Mouse (Mus musculus): ENCODE data around the gene Rpl3.
"Not testable (repeated sequence)": the region's sequence is repeated elsewhere in the genome, so short reads cannot be mapped to it uniquely, and the experiment has no call there.

The Rpl3 gene

DNA sequence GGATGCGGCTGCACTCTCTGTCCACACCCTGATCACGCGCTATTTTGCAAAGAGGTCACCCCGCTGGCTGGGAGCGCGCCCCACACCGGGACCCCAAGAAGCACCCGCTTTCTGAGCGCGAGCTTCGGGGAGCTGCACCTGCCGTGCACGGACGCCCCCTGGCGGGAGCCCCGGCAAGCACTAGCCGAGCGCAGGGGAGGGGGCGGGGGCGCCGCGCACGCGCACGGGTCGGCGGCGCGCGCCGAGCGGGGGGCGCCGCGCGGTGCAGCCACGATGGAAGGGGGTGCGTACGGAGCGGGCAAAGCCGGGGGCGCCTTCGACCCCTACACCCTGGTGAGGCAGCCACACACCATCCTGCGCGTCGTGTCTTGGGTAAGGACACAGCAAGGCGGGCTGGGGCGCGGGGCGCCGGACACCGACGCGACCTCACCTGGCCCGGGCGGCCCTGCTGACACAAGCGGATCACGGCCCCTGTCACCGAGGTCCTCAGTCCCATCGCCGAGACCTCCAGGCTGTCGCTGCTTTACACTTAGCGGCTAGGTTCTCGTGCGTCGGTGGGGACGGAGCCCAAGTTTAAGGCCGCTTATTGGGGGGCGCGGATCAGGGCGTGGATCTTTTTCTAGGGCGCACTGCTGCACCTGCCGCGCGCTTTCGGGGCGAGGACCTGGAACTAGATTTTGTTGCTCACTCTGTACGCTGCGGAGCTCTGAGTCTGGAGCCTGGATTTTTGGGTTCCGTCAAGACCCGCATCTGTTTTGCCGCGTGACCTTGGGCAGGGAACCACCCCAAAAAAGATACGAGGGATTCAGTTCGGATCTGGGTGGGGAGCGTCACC is at the start of gene Rpl3, which contains the start of gene Syngr1:
Gene Rpl3 (minus strand): TSS at position 748 of the 835 bp plus-strand sequence.
Gene Syngr1 (plus strand): TSS at position 214 of the 835 bp plus-strand sequence.
- peak; percentile 82 to 95 for DNase-seq (ENCODE audit: low spot score in 2 of 2)

DNA sequence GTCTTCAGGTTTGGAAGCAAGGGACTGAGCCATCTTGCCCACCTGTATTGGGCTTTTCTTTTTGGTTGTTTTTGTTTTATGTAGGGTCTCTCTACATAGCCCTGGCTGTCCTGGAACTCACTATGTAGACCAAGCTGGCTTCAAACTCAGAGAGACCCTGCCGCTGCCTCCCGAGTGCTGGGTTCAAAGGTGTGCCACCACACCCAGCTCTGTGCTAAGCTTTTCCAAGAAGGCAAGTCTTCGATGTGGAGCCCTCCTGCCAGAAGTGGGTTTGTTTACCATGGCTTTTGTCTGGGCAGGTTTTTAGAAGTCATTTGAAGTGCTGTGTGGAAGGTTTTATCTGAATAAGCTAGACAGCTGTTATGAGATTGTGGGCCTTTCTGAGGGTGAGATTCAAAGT is 49.2 kb upstream of the Rpl3 start:
- no peak for DNase-seq (ENCODE audit: low spot score in 2 of 2)

DNA sequence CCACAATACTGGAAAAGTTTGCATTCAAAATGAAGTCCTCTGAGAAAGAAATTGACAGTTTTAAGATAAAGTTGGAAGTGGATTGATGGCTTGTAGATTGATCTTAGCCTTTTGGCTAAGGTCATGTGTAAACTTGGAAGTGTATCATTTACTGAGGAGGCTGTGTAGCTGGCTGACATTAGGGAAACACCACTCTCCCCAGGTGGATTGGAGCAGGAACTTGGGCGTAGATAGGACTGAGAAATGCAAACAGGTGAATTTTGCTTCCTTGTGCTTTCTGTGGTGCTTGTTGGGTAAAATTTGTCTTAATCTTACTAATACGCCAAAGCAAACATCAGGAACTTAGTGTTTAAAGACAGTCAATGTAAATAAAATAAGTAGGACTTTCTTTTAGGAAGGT is 48.6 kb upstream of the Rpl3 start:
- no peak for DNase-seq (ENCODE audit: low spot score in 2 of 2)

DNA sequence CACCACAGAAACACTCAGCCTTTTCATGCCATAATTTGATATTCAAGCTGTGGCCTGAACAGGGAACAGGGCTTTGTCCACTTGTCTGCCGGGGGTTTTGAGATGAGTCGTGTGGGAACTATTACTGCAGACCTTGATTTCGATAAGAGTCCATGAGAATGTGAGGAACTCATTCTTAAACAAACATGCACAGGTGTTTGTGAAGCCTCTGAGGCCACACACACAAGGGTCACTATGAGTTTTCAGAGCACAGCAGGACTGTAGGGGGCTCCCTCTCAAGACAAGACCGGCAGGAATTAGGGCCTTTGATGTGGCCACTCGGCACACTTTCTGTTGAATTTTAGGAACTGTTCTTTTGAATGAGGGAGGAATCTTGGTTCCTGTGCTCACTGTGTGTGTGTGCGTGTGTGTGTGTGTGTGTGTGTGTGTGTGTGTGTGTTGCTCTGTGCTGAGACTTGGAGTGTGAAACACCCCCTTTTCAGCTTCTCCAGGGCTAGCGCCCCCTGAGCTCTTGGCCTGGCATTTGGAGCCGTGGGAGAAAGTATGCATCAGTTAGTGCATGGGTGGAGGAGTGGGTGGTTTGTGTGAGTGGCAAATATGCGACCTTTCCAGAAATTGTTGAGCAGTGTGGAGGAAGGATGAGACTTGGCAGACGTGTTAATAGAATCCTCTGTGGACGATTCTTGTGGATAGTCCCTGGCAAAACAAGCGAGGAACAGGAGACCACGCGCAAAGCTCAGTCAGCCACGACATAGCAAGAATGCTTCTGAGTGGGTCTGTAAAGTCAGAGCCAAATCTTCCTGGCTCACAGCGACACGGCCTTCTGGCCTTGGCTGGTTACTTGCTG is 46.5 kb upstream of the Rpl3 start:
- no peak for DNase-seq (ENCODE audit: low spot score in 2 of 2)

DNA sequence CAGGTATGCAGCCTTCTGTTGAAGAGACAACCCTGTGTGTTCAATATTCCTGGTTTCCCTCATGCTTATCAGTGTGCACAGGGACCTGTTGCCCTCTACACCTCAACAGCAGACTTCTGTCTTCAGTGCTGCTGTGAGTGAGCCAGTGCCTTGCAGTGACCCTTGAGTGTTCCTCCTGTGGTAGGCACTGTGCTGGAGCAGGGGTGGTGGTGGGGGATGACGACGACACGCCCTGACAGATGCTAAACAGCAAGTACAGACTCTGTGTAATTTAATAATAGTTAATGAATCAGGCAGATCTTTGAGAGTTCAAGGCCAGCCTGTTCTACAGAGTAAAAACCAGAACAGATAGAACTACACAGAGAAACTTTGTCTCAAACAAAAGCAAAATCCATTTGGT is 45.0 kb upstream of the Rpl3 start:
- no peak for DNase-seq (ENCODE audit: low spot score in 2 of 2)

DNA sequence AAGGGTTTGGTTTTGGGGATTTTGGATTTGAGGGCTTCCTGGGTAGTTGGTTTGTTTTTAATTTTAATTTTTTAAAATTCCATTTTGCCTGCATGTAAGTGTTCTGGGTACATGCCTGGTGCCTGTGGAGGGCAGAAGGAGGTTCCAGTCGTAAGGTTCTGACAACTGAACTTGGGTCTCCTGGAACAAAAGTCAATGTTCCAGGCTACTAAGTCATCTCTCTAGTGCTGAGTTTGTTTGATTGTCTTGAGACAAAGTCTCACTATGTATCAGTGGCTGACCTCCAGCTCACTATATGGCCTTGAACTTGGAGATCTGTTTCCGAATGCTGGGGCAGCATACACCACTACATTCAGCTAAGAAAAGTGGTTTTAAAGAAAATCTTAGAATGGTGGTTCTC is 43.8 kb upstream of the Rpl3 start:
- no peak for DNase-seq (ENCODE audit: low spot score in 2 of 2)

DNA sequence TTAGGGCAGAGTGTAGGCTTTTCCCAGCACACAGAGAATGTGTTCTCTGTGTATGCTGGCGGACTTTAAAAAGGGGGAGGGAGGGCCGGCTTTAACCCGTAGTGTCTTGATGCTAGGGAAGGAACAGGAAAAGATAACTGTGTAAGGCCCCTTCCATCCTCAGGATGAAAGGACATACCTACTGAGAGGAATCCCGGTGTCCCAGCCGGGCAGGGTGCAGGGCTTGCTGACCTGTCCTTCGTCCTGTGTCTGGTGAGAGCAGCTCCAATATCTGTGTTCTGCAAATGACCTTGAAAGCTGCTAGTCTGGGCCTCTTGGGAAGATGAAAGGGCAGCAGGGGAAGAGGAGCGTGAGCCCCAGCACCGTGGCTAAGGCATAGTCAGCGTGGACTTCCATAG is 42.8 kb upstream of the Rpl3 start:
- no peak for DNase-seq (ENCODE audit: low spot score in 2 of 2)

DNA sequence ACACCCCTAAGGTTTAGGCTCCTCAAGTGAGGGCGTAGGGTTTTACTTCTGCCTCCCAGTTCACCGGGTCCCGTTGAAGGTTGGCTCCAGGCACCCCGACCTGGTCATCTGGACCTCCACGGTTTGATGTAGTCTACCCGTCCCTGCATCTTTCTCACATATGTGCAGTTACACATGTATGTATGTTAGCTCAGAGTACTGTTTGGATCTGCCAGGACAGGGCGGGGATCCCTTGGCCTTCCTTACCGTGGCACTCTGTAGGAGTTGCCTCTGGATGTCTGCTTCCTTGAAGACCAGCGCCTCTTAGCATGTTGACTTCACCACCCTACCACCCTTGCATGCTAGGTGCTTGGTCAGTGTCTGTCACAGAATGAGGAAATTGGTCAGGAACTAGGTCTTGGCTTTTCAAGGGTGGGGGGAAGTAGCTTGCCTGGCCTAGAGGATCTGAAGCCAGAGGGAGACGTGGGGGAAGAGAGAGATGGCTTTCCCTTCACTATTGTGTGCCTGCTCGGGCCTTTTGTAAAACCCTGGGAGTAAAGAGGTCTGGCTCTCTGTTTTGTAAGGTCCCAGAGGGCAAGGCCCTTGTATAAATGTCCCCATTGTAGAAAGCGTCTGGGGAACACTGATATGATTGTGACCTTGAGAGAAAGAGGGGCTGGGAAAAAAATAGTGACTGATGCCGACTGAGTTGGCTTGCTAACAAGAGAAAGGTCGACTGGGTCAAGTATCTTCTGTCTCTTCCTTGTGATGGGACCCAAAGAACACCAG is 42.2 kb upstream of the Rpl3 start:
- no peak for DNase-seq (ENCODE audit: low spot score in 2 of 2)

DNA sequence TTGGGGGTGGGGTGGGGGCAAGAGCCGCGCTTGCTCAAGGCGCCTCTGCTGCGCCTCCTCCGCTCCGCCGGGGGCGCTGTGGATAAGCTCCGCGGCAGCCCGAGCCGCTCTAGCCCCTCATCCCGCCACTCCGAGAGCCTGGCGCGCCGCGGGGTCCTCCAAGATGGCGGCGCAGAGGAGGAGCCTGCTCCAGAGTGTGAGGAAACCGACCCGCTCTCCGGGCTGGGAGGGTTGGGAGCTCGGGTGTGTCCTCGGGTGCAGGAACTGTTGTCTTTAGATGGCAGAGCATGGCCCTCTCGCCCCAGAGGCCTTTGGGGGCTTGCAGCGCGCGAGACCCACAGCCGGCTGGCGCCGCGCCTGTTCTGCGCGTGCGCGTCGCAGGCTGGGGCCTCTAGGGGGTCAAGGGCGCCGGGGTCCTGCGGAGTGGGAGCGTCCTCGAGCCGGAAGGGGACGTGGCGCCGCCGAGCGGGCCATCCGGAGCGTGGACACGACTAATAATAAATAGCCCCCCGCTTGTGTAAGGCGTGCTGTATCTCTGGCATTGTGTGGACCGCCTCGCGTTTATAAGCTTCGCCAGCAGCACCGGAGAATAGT is 41.4 kb upstream of the Rpl3 start, which contains the start of gene Tab1:
Gene Tab1 (plus strand): TSS at position 135 of the 594 bp plus-strand sequence.
- DNase-seq (ENCODE audit: low spot score in 2 of 2): peak; percentile 84 to 93

DNA sequence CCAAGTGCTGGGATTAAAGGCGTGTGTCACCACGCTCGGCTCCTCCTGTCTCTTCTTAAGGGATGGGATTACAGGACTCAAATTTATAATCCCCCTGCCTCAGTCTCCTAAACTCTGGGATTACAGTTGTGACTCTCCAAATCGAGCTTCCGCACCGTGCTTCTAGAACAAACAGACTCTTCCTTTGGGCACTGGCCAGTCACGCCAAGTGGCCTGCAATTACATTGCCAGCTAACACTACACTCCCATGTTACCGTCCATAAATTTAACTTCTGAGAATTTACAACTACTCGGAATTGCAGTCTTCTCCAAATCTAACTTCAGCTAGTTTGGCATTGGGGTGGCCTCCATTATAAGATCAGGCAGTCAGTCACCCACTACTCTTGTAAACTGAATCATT is 40.8 kb upstream of the Rpl3 start:
- DNase-seq (ENCODE audit: low spot score in 2 of 2): no peak

DNA sequence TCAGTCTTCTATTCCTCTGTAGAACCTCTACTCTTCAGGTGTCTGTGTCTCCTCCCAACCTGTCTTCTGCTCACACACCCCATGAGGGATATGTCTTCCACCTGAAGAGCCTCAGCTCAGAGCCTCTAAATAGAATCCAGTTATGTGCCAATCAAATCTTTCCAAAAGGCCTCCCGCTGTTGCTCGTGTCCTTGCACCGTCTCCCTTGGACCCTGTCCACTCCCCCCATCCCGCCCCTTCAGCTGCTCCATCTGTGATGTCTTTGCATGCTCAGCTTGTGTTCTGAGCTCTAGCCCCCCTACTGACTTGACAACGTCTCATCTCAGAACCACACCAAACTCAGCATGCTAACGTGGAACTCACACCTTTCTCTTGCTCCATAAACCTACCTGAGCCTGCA is 39.8 kb upstream of the Rpl3 start:
- DNase-seq (ENCODE audit: low spot score in 2 of 2): no peak

DNA sequence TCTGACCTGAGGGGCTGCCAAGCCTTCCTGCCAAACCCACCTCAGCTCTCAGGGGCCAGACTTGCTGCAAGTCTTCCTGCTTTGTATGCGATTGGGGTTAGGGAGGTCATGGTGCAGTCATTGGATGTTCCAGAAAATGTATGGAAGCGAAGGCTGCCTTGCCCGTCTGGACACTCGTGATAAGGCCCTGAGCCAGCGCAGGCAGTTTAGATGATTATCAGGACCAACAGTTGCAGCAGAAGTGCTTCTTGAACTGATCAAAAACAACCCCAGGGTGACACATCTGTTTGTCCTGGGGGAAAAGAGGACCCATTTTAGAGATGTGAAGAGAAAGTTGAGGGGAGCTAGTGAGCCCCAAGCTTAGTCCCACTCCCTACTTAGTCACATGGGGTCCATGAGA is 39.0 kb upstream of the Rpl3 start:
- DNase-seq (ENCODE audit: low spot score in 2 of 2): no peak

DNA sequence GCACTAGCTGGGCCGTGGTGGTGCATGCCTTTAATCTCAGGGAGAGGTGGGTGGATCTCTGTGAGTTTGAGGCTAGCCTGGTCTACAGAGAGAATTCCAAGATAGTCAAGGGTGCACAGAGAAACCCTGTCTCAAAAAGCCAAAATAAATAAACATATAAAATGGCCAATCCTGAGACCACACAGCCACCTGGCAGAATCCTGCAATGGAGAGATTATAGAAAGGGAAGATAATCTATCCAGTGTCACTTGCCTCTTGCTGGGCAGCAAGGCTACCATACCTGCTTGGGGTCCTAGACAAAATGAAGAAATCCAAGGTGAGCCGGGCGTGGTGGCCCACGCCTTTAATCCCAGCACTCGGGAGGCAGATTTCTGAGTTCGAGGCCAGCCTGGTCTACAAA is 38.3 kb upstream of the Rpl3 start:
- no peak for DNase-seq (ENCODE audit: low spot score in 2 of 2)

DNA sequence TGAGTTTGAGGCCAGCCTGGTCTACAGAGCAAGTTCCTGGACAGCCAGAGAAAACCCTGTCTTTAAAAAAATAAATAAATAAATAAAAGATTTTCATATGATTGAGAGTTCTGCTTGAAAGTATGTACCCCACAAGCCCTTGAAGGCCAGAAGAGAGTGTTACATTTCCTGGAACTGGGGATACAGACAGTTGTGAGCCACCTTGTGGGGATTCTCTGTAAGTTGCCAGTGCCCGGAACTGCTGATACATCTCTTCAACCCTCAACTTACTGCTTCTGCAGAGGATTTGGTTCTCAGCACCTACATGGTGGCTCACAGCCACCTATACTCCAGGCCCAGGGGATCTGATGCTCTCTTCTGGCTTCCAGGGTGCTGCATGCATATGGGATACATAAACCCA is 35.5 kb upstream of the Rpl3 start:
- DNase-seq (ENCODE audit: low spot score in 2 of 2): peak in 1 of 2 experiments; percentile 30

DNA sequence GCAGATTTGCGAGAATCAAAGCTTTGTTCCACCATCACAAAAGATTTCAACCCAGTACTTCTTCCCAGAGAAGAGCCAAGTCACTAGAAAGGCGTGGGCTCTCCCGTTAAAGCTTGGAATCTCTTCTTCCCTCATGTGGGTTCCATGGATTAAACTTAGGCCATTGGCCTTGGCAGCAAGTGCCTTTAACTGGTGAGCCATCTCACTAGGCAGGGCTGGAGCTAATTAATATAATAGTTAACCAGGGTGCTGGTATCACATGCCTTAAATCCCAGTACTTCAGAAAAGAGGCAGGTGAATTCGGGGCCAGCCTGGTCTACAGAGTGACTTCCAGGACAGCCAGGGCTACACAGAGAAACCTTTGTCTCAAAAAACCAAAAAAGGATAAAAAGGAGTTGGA is 33.0 kb upstream of the Rpl3 start:
- no peak for DNase-seq (ENCODE audit: low spot score in 2 of 2)

DNA sequence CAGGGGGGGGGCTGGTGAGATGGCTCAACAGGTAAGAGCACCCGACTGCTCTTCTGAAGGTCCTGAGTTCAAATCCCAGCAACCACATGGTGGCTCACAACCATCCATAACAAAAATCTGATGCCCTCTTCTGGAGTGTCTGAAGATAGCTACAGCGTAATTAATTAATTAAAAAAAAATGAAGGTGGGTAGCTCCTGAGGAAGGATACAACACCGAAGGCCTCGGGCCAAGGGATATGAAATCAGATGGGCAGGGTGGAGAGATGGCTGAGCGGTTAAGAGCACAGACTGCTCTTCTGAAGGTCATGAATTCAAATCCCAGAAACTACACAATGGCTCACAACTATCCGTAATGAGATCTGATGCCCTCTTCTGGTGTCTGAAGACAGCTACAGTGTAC is 30.8 kb upstream of the Rpl3 start:
- DNase-seq (ENCODE audit: low spot score in 2 of 2): not testable (repeated sequence)

DNA sequence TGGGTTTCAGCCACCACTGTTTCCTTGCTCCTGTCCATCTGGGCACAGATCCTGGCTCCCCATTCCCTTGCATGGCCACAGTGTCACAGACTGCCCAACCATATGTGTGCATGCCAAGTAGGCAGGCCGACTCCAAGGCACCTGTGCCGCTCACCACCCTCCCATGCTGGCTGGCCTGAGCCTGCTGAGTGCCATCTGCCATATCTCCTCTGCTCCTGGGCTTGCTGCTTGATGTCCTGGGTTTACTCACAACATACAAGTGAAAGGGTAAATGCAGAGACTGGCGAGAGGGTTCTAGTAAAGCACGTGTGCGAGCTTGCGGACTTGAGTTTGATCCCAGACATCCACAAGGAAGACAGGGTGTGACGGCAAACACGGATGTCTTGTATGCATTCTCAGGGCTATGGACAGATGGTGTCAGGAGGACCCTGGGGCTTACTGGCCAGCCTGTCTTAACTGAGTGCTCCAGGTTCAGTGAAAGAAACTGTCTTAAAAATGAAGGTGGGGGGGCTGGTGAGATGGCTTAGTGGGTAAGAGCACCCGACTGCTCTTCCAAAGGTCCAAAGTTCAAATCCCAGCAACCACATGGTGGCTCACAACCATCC is 30.2 kb upstream of the Rpl3 start:
- DNase-seq (ENCODE audit: low spot score in 2 of 2): no peak

DNA sequence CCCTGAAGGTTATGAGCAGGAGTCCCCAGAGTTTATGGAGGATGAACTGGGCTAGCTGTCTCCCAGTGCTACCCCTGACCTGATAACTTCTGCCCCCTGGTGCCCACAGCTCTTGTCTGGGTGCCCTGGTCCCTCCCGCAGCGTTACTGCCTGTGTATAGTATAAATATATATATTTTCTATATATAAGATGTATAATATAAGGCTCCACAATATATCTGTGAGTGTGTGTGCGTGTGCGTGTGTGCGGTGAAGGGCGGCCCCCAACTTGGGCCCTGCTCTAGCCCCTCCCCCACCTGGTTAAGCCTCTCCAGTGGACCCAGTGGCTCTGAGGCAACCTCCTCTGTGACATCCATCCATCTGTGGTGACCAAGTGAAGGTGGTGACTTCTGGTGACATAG is 27.4 kb upstream of the Rpl3 start:
- DNase-seq (ENCODE audit: low spot score in 2 of 2): no peak

DNA sequence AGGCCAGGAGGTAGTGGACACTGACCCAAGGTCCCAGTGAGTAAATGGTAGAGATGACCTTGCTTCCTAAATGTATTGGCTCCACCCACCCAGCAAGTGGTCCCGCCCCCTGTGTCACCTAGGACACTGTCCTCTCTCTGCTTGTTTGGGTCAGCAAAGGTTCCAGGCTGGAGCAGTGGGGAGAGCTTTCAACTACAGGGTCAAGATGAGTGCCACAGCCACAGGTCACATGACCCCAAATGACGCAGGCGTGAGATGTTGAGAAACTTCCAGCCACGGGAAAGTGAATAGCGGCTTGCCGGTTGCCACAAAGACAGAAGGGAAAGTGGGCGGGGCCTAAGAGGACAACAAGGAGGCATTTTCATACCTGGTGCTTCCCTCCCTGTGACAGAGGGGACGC is 25.5 kb upstream of the Rpl3 start:
- DNase-seq (ENCODE audit: low spot score in 2 of 2): no peak

DNA sequence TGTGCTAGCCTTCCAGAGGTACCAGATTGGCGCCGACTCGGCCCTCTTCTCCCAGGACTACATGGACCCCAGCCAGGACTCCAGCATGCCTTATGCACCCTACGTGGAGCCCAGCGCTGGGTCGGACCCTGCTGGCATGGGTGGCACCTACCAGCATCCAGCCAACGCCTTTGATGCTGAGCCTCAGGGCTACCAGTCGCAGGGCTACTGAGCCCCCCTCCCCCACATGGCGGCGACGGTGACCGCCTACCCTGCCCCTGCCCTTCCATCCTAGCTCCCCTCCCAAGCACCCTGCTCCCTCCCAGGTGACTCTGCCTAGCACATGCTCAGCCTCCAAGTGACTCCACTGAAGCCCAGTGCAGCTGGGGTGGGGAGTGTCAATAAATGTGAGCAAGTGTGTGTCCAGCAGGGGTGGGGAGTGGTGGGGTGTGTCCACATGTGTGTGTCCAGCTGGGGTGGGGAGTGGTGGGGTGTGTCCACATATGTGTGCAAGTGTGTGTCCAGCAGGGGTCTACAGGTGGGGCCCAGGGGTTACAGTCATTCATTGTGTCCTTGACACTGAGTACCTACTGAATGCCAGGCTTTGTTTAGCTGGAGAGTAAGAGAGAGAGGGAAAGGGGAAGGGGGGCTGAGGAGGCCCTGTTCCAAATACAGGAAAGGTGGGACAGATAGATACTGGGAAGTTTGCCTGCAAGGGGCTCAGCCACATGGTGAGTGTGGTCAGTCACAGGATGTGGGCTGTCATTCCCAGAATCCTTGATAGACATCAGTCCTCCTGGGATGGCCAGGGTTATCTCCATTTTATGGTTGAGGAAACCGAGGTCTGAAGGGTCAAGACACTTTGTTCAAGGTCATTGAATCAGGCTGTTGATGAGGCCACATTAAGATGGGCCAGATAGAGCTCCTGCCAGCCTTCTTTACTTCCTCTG is 24.5 kb upstream of the Rpl3 start:
- no peak for DNase-seq (ENCODE audit: low spot score in 2 of 2)

Data from thymus, postnatal 10 days (tissue).